Mouse (Mus musculus) spleen, postnatal 14 days (tissue): Measurements from ENCODE around the gene Ccdc89.

Experiments
- DNase-seq, 2 experiments: peaks; one replicate each; pipeline ENCODE4 v3.0.0; 2021 to 2022; ENCODE audit warnings: low spot score in 2 of 2

Gene Ccdc89

DNA sequence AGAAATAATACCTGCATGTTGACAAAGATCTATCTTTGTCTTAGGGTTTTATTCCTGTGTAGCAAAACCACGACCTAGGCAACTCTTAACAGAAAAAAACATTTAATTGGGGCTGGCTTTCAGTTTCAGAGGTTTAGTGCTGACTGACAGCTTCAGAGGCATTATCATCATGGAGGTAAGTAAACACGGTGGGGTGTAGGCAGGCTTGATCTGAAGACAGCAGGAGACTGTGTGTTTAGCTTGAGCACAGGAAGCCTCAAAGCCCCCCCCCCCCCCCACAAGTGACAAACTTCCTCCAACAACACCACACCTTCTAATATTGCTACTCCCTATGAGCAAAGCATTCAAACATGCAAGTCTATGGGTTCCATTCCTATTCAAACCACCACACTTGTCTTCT, 47.1 kb downstream of the Ccdc89 start:
- no peak for DNase-seq

DNA sequence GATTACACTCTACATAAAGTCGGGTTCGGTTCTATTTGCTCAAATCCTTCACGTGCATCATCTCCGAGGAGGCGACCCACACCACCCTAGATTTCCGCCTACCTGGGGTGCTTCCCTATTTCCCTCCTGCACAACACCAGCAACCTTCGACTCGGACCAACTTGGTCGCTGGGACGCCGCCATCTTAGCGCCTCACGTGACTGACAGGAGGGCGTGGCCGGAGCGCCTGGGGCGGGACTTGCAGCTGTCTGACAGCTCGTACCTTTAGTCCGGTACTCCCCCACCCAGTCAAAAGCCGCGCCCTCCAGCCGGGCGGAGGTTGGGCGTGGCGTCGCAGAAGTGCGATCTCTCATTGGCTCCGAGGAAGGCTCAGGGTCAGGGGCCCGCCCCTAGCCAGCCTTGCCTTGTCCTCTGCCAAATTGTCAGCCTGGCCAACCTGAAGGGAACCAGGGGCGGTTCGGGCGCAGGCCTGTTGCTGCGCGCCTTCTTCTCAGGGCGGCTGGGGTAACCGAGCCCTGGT, 49.5 kb downstream of the Ccdc89 start, which contains the start of gene Tmem126b:
Gene Tmem126b (minus strand): TSS at position 209 of the 520 bp plus-strand sequence.
- DNase-seq = peak; percentile 98 to 99

DNA sequence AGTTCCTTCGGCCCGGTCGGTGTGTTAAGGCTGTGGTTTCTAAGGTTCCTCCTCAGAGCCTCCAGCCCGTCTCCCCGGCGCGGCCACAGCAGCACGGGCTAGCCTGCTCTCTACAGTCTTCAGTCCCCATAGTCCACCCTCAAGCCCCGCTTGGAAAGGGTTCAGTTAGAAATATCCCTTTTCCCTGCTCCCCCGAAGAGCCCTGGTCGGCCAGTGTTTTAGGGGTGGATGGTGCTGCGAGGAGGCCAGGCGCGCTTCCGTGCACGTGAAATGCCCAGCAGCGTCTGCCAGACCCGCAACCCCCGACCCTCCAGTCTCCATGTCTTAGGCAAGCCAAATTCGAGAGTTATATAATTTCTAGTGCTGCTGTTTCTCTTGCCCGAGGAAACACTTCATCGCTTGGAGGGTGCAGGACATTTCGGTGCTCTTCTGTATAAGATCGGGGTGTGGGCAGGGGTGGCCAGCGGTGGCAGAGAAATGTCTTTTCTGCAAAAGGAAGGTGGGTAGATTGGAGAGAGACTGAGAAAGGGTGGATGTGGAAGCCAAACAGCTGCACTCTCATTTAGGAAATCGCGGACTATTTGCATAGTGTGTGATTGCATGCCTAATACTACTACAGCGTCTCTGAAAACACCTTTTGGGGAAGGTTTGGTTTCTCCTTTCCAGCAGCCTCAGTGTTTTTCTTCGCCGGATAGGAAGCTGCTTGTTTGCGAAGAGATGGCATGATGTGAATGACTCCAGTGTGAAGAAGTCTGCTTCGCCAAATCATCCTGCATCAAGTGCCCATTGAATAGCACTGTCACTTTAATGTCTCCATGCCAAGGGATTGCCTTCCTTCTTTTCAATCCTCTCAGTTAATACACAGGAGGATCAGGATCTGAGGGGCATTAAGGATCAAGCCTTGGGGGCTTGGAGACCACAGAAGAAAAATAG, 50.2 kb downstream of the Ccdc89 start, which contains the start of gene Dlg2:
Gene Dlg2 (plus strand): TSS at position 360 of the 933 bp plus-strand sequence.
- no peak for DNase-seq
